1 mouse cellular context compared by ENCODE assay signal in the genomic region with DNA sequence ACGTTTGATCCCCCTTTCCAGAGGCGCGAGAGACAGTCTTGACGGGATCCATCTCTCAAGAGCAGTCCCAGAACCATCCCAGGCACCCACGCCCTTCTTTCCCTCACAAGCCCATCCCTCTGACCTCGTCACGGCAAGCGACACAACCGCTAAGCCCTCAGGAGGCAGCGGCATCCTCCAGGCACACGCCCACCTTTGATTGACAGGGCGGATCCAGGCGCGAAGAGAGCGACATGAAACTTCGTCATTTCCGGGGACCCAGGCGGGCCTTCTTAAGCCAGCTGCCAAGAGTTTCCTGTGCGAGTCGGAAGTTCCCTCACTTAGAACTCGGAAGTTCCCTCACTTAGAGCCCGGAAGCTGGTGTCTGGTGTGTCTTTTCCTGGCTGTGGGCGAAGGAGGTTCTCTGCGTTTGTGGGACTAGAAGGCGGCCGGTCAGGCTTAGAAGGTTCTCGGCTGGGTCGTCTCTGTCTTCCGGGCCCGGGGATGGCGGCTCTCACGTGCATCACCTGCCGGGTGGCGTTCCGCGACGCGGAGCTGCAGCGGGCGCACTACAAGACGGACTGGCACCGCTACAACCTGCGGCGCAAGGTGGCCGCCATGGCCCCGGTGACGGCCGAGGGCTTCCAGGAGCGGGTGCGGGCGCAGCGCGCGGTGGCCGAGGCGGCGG.
TF ChIP-seq lines count a peak whose summit lies in the region.

A gene (plus strand): TSS at position 300 of the 667 bp plus-strand sequence.

TF ChIP-seq in MEL, 35 proteins besides CTCF, POLR2A, EP300 and RAD21 (continued from another document):
- TF ChIP-seq ETS1 (IDR thresholded peaks at IDR 0.05; ENCODE audit: low read depth, low read length), result peak; percentile 91
- peak; percentile 78; the same call in 1 of the 2 replicates for TF ChIP-seq E2F4 (IDR thresholded peaks at IDR 0.05; ENCODE audit: borderline replicate concordance, low read depth, low read length)
- TF ChIP-seq BHLHE40 (IDR thresholded peaks at IDR 0.05; ENCODE audit: borderline replicate concordance, low read depth, low read length), result no peak
- no peak for TF ChIP-seq USF2 (IDR thresholded peaks at IDR 0.05; ENCODE audit: borderline replicate concordance in 1 of 2, insufficient read depth in 1 of 2, low read depth in 1 of 2, low read length in 2 of 2)
- no peak for TF ChIP-seq UBTF (IDR thresholded peaks at IDR 0.05; ENCODE audit: borderline replicate concordance, insufficient read depth, low read depth, low read length)
- peak; percentile 68 for TF ChIP-seq RCOR1 (IDR thresholded peaks at IDR 0.05; ENCODE audit: low read depth, low read length)
- peak; percentile 81 for TF ChIP-seq MXI1 (IDR thresholded peaks at IDR 0.05; ENCODE audit: low read depth, low read length)
